Mouse (Mus musculus): ENCODE results near the gene Fam92b.

DNA sequence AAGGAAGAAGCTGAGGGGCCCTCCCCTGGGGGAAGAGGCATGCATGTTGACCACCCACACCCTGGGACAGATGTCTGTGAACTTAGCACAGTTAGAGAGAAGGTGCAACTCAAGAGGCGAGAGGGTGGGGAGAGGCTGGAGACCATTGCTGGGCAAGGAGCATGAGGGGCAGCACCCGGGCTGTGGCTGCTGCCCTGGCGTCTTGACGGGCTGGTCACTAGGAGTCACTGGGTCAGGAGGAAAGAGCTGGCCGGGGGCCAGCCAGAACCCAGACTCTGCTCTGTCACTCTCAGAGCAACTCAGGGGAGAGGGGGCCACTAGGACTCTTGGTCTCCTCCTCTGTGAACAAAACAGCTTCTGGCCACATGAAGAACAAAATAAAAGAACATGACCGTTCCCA is 12.2 kb upstream of the Fam92b start:
- TF ChIP-seq CTCF (IDR thresholded peaks at IDR 0.05): no peak
- TF ChIP-seq POLR2A (IDR thresholded peaks at IDR 0.05; ENCODE audit: insufficient read depth, low read depth, low read length): no peak
- no peak for TF ChIP-seq EP300 (IDR thresholded peaks at IDR 0.05; ENCODE audit: insufficient read depth, low read depth, low read length)

All from heart, adult 2 months (tissue).